Mouse (Mus musculus) embryonic facial prominence, embryonic 10.5 days (tissue): Measurements from ENCODE around the gene Sh3bp5. TPM values are rescaled to one million over a fixed set of nuclear protein-coding genes. Genes with fewer than 3 reads are reported as not detected.
A peak's percentile ranks its signal among the peaks of the same experiment; 100 is the strongest.

Experiments used
- DNase-seq: peaks from one replicate; pipeline ENCODE4 v3.0.0-alpha.2; 2017; ENCODE audit warnings: low spot score
- H3K27ac ChIP-seq: fragments of 300-500 bp; sonication (generic); replicated peaks from 2 replicates; pipeline ENCODE4 v1.5.1; 2016; ENCODE audit warnings: mild to moderate bottlenecking
- H3K27me3 ChIP-seq: fragments of 300-500 bp; sonication (generic); replicated peaks from 2 replicates; pipeline ENCODE4 v1.6.1; 2016; ENCODE audit warnings: low read depth, mild to moderate bottlenecking; ENCODE audit not compliant: poor library complexity, severe bottlenecking
- H3K36me3 ChIP-seq: fragments of 300-500 bp; sonication (generic); replicated peaks from 2 replicates; pipeline ENCODE4 v1.6.1; 2016; ENCODE audit warnings: mild to moderate bottlenecking, moderate library complexity
- H3K4me1 ChIP-seq: fragments of 300-500 bp; sonication (generic); 2 replicates; pipeline ENCODE4 v1.6.1; 2016
- H3K4me3 ChIP-seq: fragments of 300-500 bp; sonication (generic); 2 replicates; pipeline ENCODE4 v1.5.1; 2016; ENCODE audit warnings: mild to moderate bottlenecking, moderate library complexity
- H3K9me3 ChIP-seq: fragments of 300-500 bp; sonication (generic); 2 replicates; pipeline ENCODE4 v1.6.1; 2016; ENCODE audit warnings: mild to moderate bottlenecking
- WGBS: fragments of 180-500 bp; shearing (Covaris S2); methylation state at CpG from one replicate; pipeline ENCODE4 v1.1.7; 2016; 5-methylcytosine and 5-hydroxymethylcytosine counted together
- polyA plus RNA-seq: library from polyadenylated mRNA; unstranded; fragments of >200 nt; fragmentation: Nextera tagmentation; extraction: Ambion mirVana; gene quantifications from 2 replicates; pipeline ENCODE4 v1.2.1, GENCODE M21; 2016

Gene Sh3bp5
- polyA plus RNA-seq, 1 experiment from 2014 or later: 30.2 TPM

DNA sequence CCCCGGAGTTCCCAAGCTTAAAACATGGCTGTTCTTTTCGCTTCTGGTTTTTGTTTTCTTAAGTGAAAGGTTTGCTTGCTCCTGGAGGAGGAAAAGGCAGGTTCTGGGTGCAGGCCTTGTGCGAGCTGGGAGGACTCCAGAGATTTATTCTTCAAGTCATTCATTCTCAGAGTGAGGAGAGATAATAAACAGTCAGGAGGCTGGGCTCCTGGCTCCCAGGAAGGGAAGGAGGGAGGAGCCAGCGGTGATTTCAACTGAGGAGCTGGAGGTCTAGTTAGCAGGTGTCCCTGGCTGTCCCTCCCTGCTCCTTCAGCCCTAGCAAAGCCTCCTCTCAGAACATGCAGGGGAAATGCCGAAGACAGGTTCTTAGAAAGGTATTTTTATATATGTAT is 6.9 kb downstream of the Sh3bp5 start:
- no peak for DNase-seq
- Histone ChIP-seq H3K4me3 (no peak overlapping the region), H3K36me3 (peaks cover 50% of the 10 kb centered on the region), H3K27ac (no peak overlapping the region), H3K27me3 (no peaks in the 10 kb centered on the region), H3K9me3 (peaks cover 6% of the 10 kb centered on the region), H3K4me1 (peaks cover 34% of the 10 kb centered on the region)
- WGBS: 71% methylated on average over 5 of the region's 5 CpGs

GRCm38 (mm10) chr14:31428211-31429003 is 7.5 kb downstream of the Sh3bp5 start:
- peaks cover 6% of the 10 kb centered on the region for H3K9me3 ChIP-seq
- H3K36me3 ChIP-seq: peaks cover 56% of the 10 kb centered on the region
- H3K27me3 ChIP-seq: no peaks in the 10 kb centered on the region
- WGBS: 83% methylated on average over 15 of the region's 15 CpGs
- peaks cover 29% of the 10 kb centered on the region for H3K4me1 ChIP-seq
- no peak overlapping the region for H3K27ac ChIP-seq
- no peak for DNase-seq
- no peak overlapping the region for H3K4me3 ChIP-seq

DNA sequence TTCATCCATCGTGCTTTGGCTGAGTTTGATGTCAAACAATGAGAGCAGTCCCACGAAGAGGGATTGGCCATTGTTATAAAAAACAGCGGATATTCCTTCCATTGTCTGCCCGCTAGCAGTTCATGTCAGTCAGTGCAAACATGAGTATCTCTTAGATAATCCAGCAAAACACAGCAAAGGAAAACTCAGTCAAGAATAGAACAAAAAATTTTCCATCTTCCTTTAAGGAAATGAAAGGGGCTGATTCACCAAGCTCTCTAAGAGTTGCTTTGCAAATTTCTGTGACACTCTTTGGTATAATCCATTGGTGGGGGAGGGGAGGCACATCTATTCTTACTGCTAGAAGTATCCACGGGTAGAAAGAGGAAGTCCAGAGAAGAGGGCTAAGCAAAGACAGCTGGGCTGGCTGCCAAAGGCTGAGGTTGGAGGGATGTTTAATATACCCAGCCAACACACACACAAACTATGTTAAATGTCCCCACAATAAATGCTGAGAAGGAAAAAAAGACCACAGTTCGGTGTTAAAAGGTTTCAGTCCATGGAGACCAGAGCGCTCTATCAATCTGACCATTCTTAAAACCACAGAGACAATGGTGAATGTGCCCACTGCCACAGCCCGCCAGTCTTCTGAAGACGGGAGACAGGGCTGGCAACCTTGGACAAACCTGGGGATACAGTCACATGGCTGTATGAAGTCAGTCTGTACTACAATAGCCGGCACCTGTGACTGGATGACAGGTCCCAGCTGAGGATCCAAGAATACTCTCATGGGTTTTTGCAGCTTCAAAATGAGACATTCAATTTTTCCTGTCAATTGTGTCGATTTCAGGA is 12.7 kb downstream of the Sh3bp5 start:
- peaks cover 6% of the 10 kb centered on the region for H3K9me3 ChIP-seq
- 84% methylated on average over 11 of the region's 11 CpGs for WGBS

GRCm38 (mm10) chr14:31422395-31422794 is 13.5 kb downstream of the Sh3bp5 start:
- Histone ChIP-seq H3K4me1 (peaks cover 41% of the 10 kb centered on the region), H3K27me3 (no peaks in the 10 kb centered on the region), H3K4me3 (no peak overlapping the region), H3K36me3 (peaks cover 47% of the 10 kb centered on the region), H3K9me3 (peaks cover 6% of the 10 kb centered on the region), H3K27ac (no peak overlapping the region)
- no peak for DNase-seq
- 91% methylated on average over 5 of the region's 5 CpGs for WGBS

More for the DNA sequence above, 12.7 kb downstream of the Sh3bp5 start:
- Histone ChIP-seq H3K36me3 (peaks cover 54% of the 10 kb centered on the region), H3K4me3 (no peak overlapping the region), H3K27ac (no peak overlapping the region), H3K4me1 (peaks cover 34% of the 10 kb centered on the region), H3K27me3 (no peaks in the 10 kb centered on the region)
- DNase-seq: no peak

- H3K27ac ChIP-seq: no peak overlapping the region
- no peak overlapping the region for H3K4me3 ChIP-seq
- DNase-seq: no peak
- WGBS: 90% methylated on average over 18 of the region's 18 CpGs
- peaks cover 40% of the 10 kb centered on the region for H3K36me3 ChIP-seq
- H3K9me3 ChIP-seq: peaks cover 6% of the 10 kb centered on the region
- H3K27me3 ChIP-seq: no peaks in the 10 kb centered on the region
- H3K4me1 ChIP-seq: peaks cover 45% of the 10 kb centered on the region
These were observed 14.2 kb downstream of the Sh3bp5 start for GRCm38 (mm10) chr14:31421509-31422295.

DNA sequence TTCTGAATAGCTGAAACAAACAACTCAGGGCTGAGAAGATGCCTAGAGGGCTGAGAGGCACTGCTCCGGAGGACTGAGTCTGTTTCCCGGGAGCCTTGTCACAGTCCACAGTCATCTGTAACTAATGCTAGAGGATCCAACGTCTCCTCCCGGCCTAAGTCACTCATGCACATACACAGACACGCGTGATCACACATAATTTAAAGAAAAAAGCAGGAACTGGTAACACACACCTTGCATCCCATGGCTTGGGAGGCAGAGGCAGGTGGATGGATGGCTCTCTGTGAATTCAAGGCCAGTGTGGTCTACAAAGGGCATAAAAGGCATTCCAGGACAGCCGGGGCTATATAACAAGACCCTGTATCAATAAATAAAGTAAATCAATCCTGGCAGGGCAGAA is 14.9 kb downstream of the Sh3bp5 start:
- Histone ChIP-seq H3K27ac (no peak overlapping the region), H3K27me3 (no peaks in the 10 kb centered on the region), H3K9me3 (peaks cover 6% of the 10 kb centered on the region), H3K4me1 (peaks cover 45% of the 10 kb centered on the region), H3K4me3 (no peak overlapping the region), H3K36me3 (peaks cover 32% of the 10 kb centered on the region)
- 79% methylated on average over 7 of the region's 7 CpGs for WGBS
- DNase-seq: no peak

GRCm38 (mm10) chr14:31420562-31420961 is 15.3 kb downstream of the Sh3bp5 start:
- H3K4me3 ChIP-seq: no peak overlapping the region
- H3K9me3 ChIP-seq: peaks cover 2% of the 10 kb centered on the region; the same call in 1 of the 2 replicates
- peaks cover 45% of the 10 kb centered on the region for H3K4me1 ChIP-seq
- no peaks in the 10 kb centered on the region for H3K27me3 ChIP-seq
- DNase-seq: no peak
- peaks cover 28% of the 10 kb centered on the region for H3K36me3 ChIP-seq
- 92% methylated on average over 7 of the region's 7 CpGs for WGBS
- no peak overlapping the region for H3K27ac ChIP-seq

GRCm38 (mm10) chr14:31420135-31420534 is 15.7 kb downstream of the Sh3bp5 start:
- Histone ChIP-seq H3K36me3 (peaks cover 24% of the 10 kb centered on the region), H3K4me3 (no peak overlapping the region), H3K27ac (no peak overlapping the region), H3K9me3 (no peaks in the 10 kb centered on the region), H3K4me1 (peaks cover 48% of the 10 kb centered on the region), H3K27me3 (no peaks in the 10 kb centered on the region)
- DNase-seq: no peak
- WGBS: 94% methylated on average over 8 of the region's 8 CpGs

DNA sequence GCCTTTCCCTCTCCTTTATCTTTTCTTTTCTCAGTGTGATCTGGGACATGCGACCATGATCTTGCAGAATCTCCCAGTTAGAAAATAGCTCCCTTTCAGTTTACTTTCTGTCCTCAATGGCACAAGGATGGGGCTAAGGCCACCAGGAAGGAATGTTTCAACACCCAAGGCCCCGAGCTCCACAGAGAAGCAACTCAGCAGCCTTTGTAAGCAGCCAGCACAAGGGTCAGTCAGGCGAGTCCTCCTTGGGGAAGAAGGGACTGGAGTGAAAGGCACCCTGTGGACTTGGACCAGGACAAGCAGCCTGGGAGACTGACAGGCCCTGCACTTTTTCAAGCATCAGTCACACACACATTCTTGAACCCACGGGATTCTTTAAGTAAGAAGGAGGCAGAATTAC is 16.6 kb downstream of the Sh3bp5 start:
- no peak overlapping the region; the same call in 1 of the 2 replicates for H3K27ac ChIP-seq
- H3K36me3 ChIP-seq: peaks cover 22% of the 10 kb centered on the region
- H3K27me3 ChIP-seq: no peaks in the 10 kb centered on the region
- DNase-seq: no peak
- no peak overlapping the region for H3K4me3 ChIP-seq
- H3K4me1 ChIP-seq: peaks cover 57% of the 10 kb centered on the region
- H3K9me3 ChIP-seq: no peaks in the 10 kb centered on the region
- WGBS: 45% methylated on average over 4 of the region's 4 CpGs

GRCm38 (mm10) chr14:31416835-31417549 is 18.9 kb downstream of the Sh3bp5 start:
- peaks cover 9% of the 10 kb centered on the region; the same call in 1 of the 2 replicates for H3K36me3 ChIP-seq
- no peaks in the 10 kb centered on the region for H3K27me3 ChIP-seq
- DNase-seq: no peak
- WGBS: 82% methylated on average over 16 of the region's 16 CpGs
- no peaks in the 10 kb centered on the region for H3K9me3 ChIP-seq
- no peak overlapping the region; the same call in 1 of the 2 replicates for H3K27ac ChIP-seq
- H3K4me1 ChIP-seq: peaks cover 73% of the 10 kb centered on the region
- no peak overlapping the region for H3K4me3 ChIP-seq

DNA sequence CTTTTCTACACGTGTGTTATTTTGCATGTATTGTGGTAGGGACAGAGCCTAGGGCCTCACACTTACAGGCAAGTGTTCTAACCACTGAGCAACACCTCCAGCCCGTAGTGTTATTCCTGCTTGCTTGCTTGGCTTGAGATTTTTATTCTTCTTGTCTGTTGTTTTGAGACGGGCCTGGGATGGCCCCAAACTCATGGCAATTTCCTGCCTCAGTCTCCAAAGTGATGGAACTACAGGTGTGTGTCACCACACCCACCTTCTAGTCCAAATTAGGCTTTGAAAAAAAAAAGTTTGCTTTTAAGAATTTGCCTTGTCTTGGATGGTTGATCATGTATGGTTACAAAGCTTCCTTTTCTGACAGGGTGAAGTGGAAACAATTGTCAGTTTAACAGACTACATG is 19.5 kb downstream of the Sh3bp5 start:
- Histone ChIP-seq H3K27me3 (no peaks in the 10 kb centered on the region), H3K4me1 (peaks cover 72% of the 10 kb centered on the region), H3K4me3 (no peak overlapping the region), H3K27ac (no peak overlapping the region), H3K9me3 (no peaks in the 10 kb centered on the region), H3K36me3 (peaks cover 5% of the 10 kb centered on the region)
- 82% methylated on average over 3 of the region's 3 CpGs for WGBS
- DNase-seq: no peak

GRCm38 (mm10) chr14:31414967-31415376 is 20.9 kb downstream of the Sh3bp5 start:
- Histone ChIP-seq H3K36me3 (peaks cover 19% of the 10 kb centered on the region), H3K9me3 (no peaks in the 10 kb centered on the region), H3K4me3 (no peak overlapping the region), H3K27ac (peak overlapping the region; percentile 30; the same call in 1 of the 2 replicates), H3K4me1 (peaks cover 78% of the 10 kb centered on the region), H3K27me3 (no peaks in the 10 kb centered on the region)
- 76% methylated on average over 7 of the region's 7 CpGs for WGBS
- DNase-seq: no peak
